Comparison of ENCODE assay signal across 8 mouse cellular contexts in the genomic region with DNA sequence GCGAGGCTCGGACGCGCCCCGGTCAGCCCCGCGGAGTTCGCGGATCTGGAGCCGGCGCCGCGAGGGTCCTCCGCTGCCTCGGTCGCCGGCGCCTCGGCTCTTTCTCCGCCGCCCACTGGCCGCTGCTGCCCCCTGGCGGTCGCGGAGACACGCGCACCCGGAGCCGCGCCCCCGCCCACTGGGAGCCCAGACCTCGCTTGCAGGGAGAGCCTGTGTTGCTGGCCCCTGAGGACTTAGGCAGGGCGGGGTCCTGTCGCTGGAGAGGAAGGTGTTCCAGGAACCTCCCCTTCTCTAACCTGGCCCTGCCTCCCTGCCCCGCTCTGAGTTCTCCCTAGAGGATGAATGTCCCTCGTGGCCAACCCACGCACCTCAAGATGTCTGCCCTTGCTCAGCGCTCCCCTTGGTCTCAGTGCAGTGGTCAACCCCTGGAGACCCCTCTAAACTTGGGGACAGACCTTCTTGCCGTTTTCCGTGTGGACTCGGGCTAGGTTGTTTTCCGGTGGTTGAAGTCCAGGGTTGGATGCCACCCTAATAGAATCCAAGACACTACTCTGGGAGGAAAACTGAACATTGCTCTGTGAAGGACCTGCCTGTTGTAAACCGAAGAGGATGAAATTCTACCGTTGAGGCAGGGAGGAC. TPM values are rescaled to one million over a fixed set of nuclear protein-coding genes. Genes with fewer than 3 reads are reported as not detected.
DNase-seq lines count a peak whose midpoint lies in the region; ATAC-seq lines count a peak whose summit lies in the region.

No protein-coding gene starts in this region.

- no peaks in the 10 kb centered on the region for H3K36me3 ChIP-seq in hindbrain, embryonic 12.5 days

- 0 out of 2 replicates have a peak, but pooled peaks cover 2% of the 10 kb centered on the region for H3K9me3 ChIP-seq in hindbrain, embryonic 12.5 days (replicated peaks)

- H3K27ac ChIP-seq in hindbrain, embryonic 12.5 days, result peak overlapping the region; percentile 94

- H3K4me1 ChIP-seq in hindbrain, embryonic 12.5 days, result peaks cover 11% of the 10 kb centered on the region

- H3K9ac ChIP-seq in hindbrain, embryonic 12.5 days, result peak overlapping the region; percentile 92

- peak; percentile 69 for DNase-seq in T-cell, adult 2 months (ENCODE audit: low spot score)
- peak; percentile 86 to 92 for DNase-seq in cerebellum, postnatal 25 days
- peak; percentile 72 to 76 for DNase-seq in frontal cortex, postnatal 25 days (ENCODE audit: low spot score in 2 of 2)
- DNase-seq in layer of hippocampus, postnatal 25 days (ENCODE audit: extremely low spot score in 1 of 2, low spot score in 1 of 2), result peak; percentile 94 to 95
- peak; percentile 93 for DNase-seq in lung, postnatal 10 days
- DNase-seq in ovary, postnatal 10 days (ENCODE audit: low spot score), result peak; percentile 91
- peak; percentile 66 for DNase-seq in thymus, postnatal 0 days (ENCODE audit: low spot score)

- peak; percentile 75 for ATAC-seq in hindbrain, embryonic 12.5 days (ENCODE audit: low FRiP score)

- peak overlapping the region; percentile 87 for H3K4me3 ChIP-seq in hindbrain, embryonic 12.5 days

- H3K4me2 ChIP-seq in hindbrain, embryonic 12.5 days (replicated peaks), result peak overlapping the region; percentile 65

- 11% methylated on average over 42 of the region's 44 CpGs for WGBS in hindbrain, embryonic 12.5 days

- no peaks in the 10 kb centered on the region for H3K27me3 ChIP-seq in hindbrain, embryonic 12.5 days

RNA-seq across cellular contexts. Expression of a gene that starts 0.7 kb away (rescaled TPM):
- polyA plus RNA-seq in hindbrain, embryonic 12.5 days (2016; fragmentation: Nextera tagmentation; extraction: Ambion mirVana), result 35.5 and 36.7 TPM in 2 replicates
- 10 to 100 TPM; 11.1 to 15.4 TPM for total RNA-seq in layer of hippocampus, postnatal 25 days (2021)
- 0.66 and 0.70 TPM in 2 replicates for polyA plus RNA-seq in thymus, postnatal 0 days (2015; fragmentation: Nextera tagmentation; extraction: Ambion mirVana)

RNA-seq across cellular contexts. Expression of a gene that starts 49.3 kb away (rescaled TPM):
- polyA plus RNA-seq in hindbrain, embryonic 12.5 days (2016; fragmentation: Nextera tagmentation; extraction: Ambion mirVana), result 39.9 and 45.3 TPM in 2 replicates
- total RNA-seq in layer of hippocampus, postnatal 25 days (2021), result 10 to 100 TPM; 42.7 to 44.6 TPM
- 36.7 and 39.2 TPM in 2 replicates for polyA plus RNA-seq in thymus, postnatal 0 days (2015; fragmentation: Nextera tagmentation; extraction: Ambion mirVana)

Comparison
In these comparisons a context has a peak if more than half of its experiments do, and no peak if none do; other contexts are left out.
1. Peak in every context shown above with its lines: DNase-seq, ATAC-seq, H3K4me3 ChIP-seq and H3K27ac ChIP-seq.
2. RNA of a gene that starts 0.7 kb away (polyA plus RNA-seq): 35.5 to 36.7 TPM in hindbrain, embryonic 12.5 days; 0.66 to 0.70 TPM in thymus, postnatal 0 days; every median in the first group is over 10 times any median in the second.